Mouse (Mus musculus) kidney, postnatal 0 days (tissue): ENCODE results near the gene Fbxl7. TPM values are rescaled to one million over a fixed set of nuclear protein-coding genes. Genes with fewer than 3 reads are reported as not detected.

Experiments
- ATAC-seq: fragments of 200-750 bp; cut with Nextera tagmentation; replicated peaks from 2 replicates; pipeline ENCODE4 v1.8.0; 2017; ENCODE audit warnings: low read depth, moderate number of reproducible peaks, moderate TSS enrichment, moderate library complexity; ENCODE audit not compliant: low FRiP score
- DNase-seq: peaks from one replicate; pipeline ENCODE4 v3.0.0-alpha.2; 2016; ENCODE audit warnings: low spot score
- H3K27ac ChIP-seq: fragments of 300-500 bp; sonication (generic); 2 replicates; pipeline ENCODE4 v1.5.1; 2014; ENCODE audit warnings: mild to moderate bottlenecking
- H3K27me3 ChIP-seq: fragments of 300-500 bp; sonication (generic); 2 replicates; pipeline ENCODE4 v1.6.1; 2014; ENCODE audit warnings: low read length, mixed read lengths; ENCODE audit not compliant: insufficient read depth
- H3K36me3 ChIP-seq: fragments of 300-500 bp; sonication (generic); 2 replicates; pipeline ENCODE4 v1.6.1; 2014; ENCODE audit warnings: low read length, mixed read lengths; ENCODE audit not compliant: insufficient read depth
- H3K4me1 ChIP-seq: fragments of 300-500 bp; sonication (generic); replicated peaks from 2 replicates; pipeline ENCODE4 v1.6.1; 2014; ENCODE audit warnings: antibody characterized with exemption, low read length, mixed read lengths; ENCODE audit not compliant: insufficient read depth
- H3K4me2 ChIP-seq: fragments of 300-500 bp; sonication (generic); 2 replicates; pipeline ENCODE4 v1.6.1; 2014; ENCODE audit warnings: mild to moderate bottlenecking, low read length, moderate library complexity, mixed read lengths
- H3K4me3 ChIP-seq: fragments of 300-500 bp; sonication (generic); replicated peaks from 2 replicates; pipeline ENCODE4 v1.5.1; 2014; ENCODE audit warnings: low read depth, low read length
- H3K9ac ChIP-seq: fragments of 300-500 bp; sonication (generic); 2 replicates; pipeline ENCODE4 v1.6.1; 2014; ENCODE audit warnings: low read depth, low read length
- H3K9me3 ChIP-seq: fragments of 300-500 bp; sonication (generic); replicated peaks from 2 replicates; pipeline ENCODE4 v1.6.1; 2016; ENCODE audit warnings: low read length, inconsistent platforms, mixed read lengths
- CTCF ChIP-seq: IDR thresholded peaks from 2 replicates; pipeline ENCODE4 v1.5.1; 2016; ENCODE audit warnings: antibody characterized with exemption, low read depth, mild to moderate bottlenecking, moderate library complexity
- WGBS: fragments of 180-500 bp; shearing (Covaris S2); extraction: QIAGEN DNeasy Blood & Tissue Kit; methylation state at CpG from one replicate; pipeline ENCODE4 v1.1.7; 2014; 5-methylcytosine and 5-hydroxymethylcytosine counted together
- polyA plus RNA-seq: library from polyadenylated mRNA; unstranded; fragments of >200 nt; fragmentation: Nextera tagmentation; extraction: Ambion mirVana; gene quantifications from 2 replicates; pipeline ENCODE4 v1.2.1, GENCODE M21; 2015

The Fbxl7 gene
- polyA plus RNA-seq, 1 experiment from 2014 or later, result 7.9 TPM

GRCm38 (mm10) chr15:26717952-26718351 lies 177.4 kb downstream of the Fbxl7 start:
- Histone ChIP-seq H3K4me3 (no peak overlapping the region), H3K27ac (no peak overlapping the region), H3K36me3 (no peaks in the 10 kb centered on the region), H3K4me1 (no peaks in the 10 kb centered on the region), H3K27me3 (no peaks in the 10 kb centered on the region), H3K9ac (no peak overlapping the region), H3K9me3 (no peaks in the 10 kb centered on the region), H3K4me2 (no peak overlapping the region)
- TF ChIP-seq CTCF, result no peak
- no peak for ATAC-seq
- WGBS, result 33% methylated on average over 7 of the region's 7 CpGs
- DNase-seq, result no peak

- Histone ChIP-seq H3K27ac (no peak overlapping the region), H3K9me3 (no peaks in the 10 kb centered on the region), H3K9ac (no peak overlapping the region), H3K36me3 (no peaks in the 10 kb centered on the region), H3K4me2 (no peak overlapping the region), H3K4me1 (no peaks in the 10 kb centered on the region), H3K4me3 (no peak overlapping the region), H3K27me3 (no peaks in the 10 kb centered on the region)
- TF ChIP-seq CTCF, result no peak
- ATAC-seq (no peak), DNase-seq (no peak)
- WGBS, result 83% methylated on average over 2 of the region's 2 CpGs
These were observed 179.2 kb downstream of the Fbxl7 start for GRCm38 (mm10) chr15:26716181-26716580.

- 65% methylated on average over 5 of the region's 5 CpGs for WGBS
- H3K36me3 ChIP-seq, result no peaks in the 10 kb centered on the region
- no peak for DNase-seq
- no peak overlapping the region for H3K9ac ChIP-seq
- H3K27me3 ChIP-seq, result no peaks in the 10 kb centered on the region
- TF ChIP-seq CTCF, result no peak
- no peak for ATAC-seq
- H3K9me3 ChIP-seq, result no peaks in the 10 kb centered on the region
- no peak overlapping the region for H3K4me3 ChIP-seq
- no peaks in the 10 kb centered on the region for H3K4me1 ChIP-seq
- H3K27ac ChIP-seq, result no peak overlapping the region
- H3K4me2 ChIP-seq, result no peak overlapping the region
These were observed 179.7 kb downstream of the Fbxl7 start for GRCm38 (mm10) chr15:26715635-26716034.

DNA sequence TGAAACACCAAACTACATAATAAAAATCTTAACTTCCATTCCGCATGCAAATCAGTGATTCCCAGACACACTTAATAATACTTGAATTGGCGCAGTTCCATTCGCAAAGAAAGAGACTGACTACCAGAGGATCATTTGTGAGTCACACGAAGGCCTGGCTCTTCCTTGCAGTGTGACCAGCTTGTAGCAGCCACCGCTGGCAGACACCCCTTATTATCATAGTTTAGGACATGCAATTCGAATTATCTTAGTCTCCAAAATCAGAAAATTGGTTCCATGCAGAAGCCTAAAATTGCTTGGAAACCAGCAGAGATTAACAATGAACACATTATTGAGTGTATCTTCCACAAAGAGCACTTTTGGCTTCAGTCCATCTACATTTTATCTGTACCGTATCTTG lies 183.1 kb downstream of the Fbxl7 start:
- no peaks in the 10 kb centered on the region for H3K36me3 ChIP-seq
- H3K4me2 ChIP-seq, result no peak overlapping the region
- no peaks in the 10 kb centered on the region for H3K9me3 ChIP-seq
- no peak overlapping the region for H3K27ac ChIP-seq
- H3K4me3 ChIP-seq, result no peak overlapping the region
- no peak for TF ChIP-seq CTCF
- DNase-seq (no peak), ATAC-seq (no peak)
- H3K9ac ChIP-seq, result no peak overlapping the region
- no peaks in the 10 kb centered on the region for H3K27me3 ChIP-seq
- WGBS, result 80% methylated on average over 7 of the region's 7 CpGs
- no peaks in the 10 kb centered on the region for H3K4me1 ChIP-seq

DNA sequence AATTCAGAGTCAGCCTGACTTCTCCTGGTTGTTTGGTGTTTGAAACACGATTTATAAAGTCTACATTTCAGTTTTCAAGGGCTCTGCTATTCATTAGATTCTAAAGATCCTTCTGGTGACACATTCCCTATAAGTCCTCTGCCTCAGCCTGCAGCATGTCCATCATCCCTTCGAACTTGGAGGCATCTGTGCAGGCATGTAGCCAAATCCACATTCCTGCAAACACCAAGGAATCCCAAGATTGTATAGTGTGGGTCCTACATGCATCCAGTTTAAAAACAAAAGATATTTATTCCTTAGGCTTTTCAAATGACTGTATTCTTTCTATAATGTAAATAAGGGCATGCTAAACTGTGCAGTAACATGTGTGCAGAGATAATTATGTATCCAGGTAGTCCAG lies 190.4 kb downstream of the Fbxl7 start:
- Histone ChIP-seq H3K27me3 (no peaks in the 10 kb centered on the region), H3K4me1 (no peaks in the 10 kb centered on the region), H3K4me2 (no peak overlapping the region), H3K27ac (no peak overlapping the region), H3K4me3 (no peak overlapping the region), H3K9ac (no peak overlapping the region), H3K36me3 (no peaks in the 10 kb centered on the region), H3K9me3 (no peaks in the 10 kb centered on the region)
- no peak for TF ChIP-seq CTCF
- DNase-seq, result no peak
- 62% methylated on average over 2 of the region's 2 CpGs for WGBS
- ATAC-seq, result no peak

DNA sequence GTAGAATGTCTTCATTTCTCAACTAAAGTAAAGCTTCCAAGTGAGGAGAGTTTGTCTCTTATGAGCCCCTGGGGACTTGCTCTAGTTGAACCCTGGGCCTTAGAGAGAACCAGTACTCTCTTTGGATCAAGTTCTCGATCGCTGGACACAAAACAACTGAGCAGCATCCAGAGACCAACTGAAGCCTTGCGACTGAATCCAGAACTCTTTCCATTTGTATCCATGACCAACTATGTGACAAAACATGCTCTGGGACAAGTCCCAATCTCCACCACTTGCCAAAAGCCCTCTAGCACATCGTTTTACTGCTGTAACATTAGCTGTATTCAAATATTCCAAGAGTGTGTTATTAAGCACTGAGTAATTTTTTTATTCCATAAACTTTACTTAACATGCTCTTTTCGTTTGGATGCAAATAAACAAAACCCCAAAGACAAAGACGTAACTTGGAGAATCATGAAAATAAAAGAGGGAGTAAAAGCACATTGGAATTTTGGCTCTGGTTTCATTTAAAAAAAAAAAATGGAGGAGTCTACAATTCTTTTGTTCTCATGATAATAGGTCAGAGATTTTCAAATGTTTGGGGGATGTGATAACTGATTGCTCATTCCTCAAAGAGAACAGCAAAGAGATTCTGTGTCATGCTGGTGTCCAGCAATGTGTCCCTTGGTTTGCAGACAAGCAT lies 192.1 kb downstream of the Fbxl7 start:
- no peaks in the 10 kb centered on the region for H3K9me3 ChIP-seq
- ATAC-seq, result no peak
- no peak overlapping the region for H3K4me2 ChIP-seq
- no peaks in the 10 kb centered on the region for H3K4me1 ChIP-seq
- no peak overlapping the region for H3K9ac ChIP-seq
- H3K27ac ChIP-seq, result no peak overlapping the region
- H3K36me3 ChIP-seq, result no peaks in the 10 kb centered on the region
- H3K27me3 ChIP-seq, result no peaks in the 10 kb centered on the region
- 77% methylated on average over 6 of the region's 6 CpGs for WGBS
- TF ChIP-seq CTCF, result no peak
- DNase-seq, result no peak
- H3K4me3 ChIP-seq, result no peak overlapping the region
